Mouse (Mus musculus) monocyte, adult 5-6 weeks (primary cell): ENCODE data around the gene Zbtb24. TPM values are rescaled to one million over a fixed set of nuclear protein-coding genes. Genes with fewer than 3 reads are reported as not detected.

ENCODE experiments used
- ATAC-seq: fragments of 153-309, 156-312 bp; replicated peaks from 2 replicates; pipeline ENCODE4 v1.8.0; 2017; ENCODE audit warnings: mild to moderate bottlenecking; ENCODE audit not compliant: low TSS enrichment, insufficient number of reproducible peaks, severe bottlenecking, poor library complexity, low FRiP score
- total RNA-seq: library from RNA; stranded (forward); fragments of 200-1000, 200-491, 200-594 nt; gene quantifications from 3 replicates; pipeline ENCODE4 v1.2.3, GENCODE M21; 2017

Gene Zbtb24
- total RNA-seq, 1 experiment from 2014 or later, result 36.0 TPM

DNA sequence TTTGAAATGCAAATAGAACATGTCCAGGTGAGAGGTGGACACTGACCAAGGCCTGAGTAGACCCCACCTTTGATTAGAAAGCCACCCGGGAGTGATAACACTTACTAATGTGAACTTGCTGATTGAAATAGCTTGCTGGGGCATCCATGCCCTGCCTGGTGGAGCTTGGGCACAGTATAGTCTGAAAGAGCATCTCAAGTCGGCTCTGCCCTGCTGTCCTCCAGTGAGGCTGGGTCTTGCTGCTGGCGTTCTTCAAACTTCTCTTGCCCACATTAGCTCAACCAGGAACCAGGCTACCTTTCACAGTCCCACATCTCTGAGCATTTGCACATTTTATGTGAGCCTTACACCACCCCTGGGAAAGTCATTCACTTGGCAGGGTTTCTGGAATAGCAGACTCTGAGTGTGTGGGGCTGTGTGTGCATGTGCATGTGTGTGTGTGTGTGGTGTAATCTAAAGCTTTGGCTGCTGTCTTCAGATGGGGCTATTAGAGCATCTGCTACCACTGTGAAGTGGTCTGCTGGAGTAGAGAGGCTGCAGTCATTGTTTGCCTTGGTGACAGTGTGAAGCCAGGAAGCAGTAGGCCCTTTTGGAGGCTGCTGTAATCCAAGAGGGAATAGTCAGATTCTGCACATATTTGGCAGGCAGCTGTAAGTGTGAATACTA lies 11.0 kb downstream of the Zbtb24 start:
- no peak for ATAC-seq

DNA sequence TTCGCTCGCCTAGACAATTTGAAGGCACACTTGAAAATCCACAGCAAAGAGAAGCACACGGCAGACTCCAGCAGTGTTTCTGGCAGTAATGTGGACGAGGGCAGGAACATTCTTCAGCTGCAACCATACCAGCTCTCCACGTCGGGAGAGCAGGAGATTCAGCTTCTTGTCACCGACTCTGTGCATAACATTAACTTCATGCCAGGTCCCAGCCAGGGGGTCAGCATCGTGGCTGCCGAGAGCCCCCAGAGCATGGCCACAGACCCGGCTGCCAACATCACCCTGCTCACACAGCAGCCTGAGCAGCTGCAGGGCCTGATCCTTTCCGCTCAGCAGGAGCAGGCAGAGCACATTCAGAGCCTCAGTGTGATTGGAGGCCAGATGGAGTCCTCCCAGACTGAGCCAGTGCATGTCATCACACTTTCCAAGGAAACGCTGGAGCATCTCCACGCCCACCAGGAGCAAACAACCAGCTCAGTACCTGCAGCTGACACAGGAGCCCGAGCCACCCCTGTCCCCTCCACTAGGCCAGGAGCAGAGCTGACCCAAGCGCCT lies 14.3 kb downstream of the Zbtb24 start:
- no peak for ATAC-seq

GRCm38 (mm10) chr10:41467325-41467724 lies 17.1 kb downstream of the Zbtb24 start:
- no peak for ATAC-seq

GRCm38 (mm10) chr10:41470693-41471092 lies 20.5 kb downstream of the Zbtb24 start:
- ATAC-seq, result no peak

GRCm38 (mm10) chr10:41472534-41472933 lies 22.4 kb downstream of the Zbtb24 start:
- no peak for ATAC-seq

DNA sequence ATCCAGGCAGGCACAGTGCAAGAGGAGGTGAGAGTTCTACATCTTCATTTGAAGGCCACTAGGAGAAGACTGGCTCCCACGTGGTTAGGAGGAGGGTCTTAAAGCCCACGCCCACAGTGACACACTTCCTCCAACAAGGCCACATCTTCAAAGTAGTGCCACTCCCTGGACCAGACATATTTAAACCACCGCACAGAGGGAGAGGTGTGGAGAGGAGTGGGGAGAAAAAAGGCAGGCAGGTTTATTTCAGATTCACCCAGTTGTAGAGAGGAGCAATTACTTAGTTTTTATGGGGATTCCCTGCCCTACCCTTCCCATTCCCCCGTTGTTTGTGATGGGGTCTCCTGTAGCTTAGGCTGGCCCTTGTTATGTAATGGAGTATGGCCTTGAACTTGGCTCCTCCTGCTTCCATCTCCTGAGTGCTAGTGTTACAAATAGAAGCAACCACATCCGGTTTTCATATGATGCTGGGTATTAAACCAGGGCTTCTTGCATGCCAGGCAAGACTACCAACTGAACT lies 22.8 kb downstream of the Zbtb24 start:
- ATAC-seq, result no peak

GRCm38 (mm10) chr10:41473782-41474468 lies 23.7 kb downstream of the Zbtb24 start:
- peak; percentile 41 for ATAC-seq

GRCm38 (mm10) chr10:41474981-41475391 lies 24.8 kb downstream of the Zbtb24 start:
- no peak for ATAC-seq

DNA sequence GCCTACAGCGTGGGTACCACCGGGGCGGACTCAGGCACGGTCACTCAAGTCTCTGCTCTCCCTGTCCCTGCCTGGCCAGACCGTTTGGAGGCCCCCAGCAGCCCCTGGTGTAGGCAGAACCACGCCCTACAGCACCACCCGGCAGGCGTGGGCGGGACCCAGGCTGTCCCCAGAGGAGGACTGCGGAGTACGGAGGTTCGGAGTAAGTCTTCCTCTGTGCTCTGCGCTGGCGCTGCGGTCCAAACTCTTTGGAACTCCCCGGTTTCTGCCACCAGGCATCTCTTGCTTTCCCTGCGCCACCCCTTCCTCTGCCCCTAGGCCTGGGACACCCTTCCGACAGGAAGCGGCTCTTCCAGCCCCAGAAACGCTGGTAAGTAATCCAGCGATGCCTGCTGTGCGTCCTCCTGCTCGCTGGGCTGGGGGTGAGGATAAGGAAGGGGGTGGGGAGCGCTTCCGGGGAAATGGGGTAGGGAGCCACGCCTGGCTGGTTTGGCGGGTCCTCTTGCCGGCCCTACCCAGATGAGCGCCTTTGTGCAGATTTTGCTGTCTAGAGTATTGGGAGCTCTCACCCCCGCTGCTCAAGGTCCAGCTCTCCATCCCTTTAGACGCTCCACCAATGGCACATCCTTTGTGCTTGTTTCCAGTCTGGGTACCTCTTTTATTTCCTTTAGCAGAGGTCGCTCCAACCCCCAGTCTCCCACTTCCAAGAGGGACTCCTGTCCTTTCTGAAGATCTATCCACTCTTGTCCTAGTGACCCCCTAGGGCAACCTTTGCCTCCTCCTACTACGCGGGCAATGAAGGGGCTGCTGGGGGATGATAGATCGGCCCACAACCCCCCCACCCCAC lies 26.2 kb downstream of the Zbtb24 start, which contains the start of gene Mical1:
Gene Mical1, plus strand, starts transcription at position 144 of the 847 bp plus-strand sequence.
- ATAC-seq, result peak; percentile 20; the same call in 1 of the 2 replicates

DNA sequence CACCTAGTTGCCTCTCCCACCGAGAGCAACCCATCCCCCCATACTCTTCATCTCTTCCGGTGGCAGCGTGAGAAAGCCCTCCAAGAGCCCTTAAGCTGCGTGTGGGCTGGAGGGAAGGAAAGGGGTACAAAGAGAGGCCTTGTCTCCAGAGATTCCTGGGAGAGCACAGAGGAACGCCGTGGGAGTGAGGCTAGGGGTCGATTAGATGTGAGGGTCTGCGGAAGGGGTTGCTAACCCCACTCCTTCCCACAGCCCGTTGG lies 26.8 kb downstream of the Zbtb24 start:
- no peak for ATAC-seq

DNA sequence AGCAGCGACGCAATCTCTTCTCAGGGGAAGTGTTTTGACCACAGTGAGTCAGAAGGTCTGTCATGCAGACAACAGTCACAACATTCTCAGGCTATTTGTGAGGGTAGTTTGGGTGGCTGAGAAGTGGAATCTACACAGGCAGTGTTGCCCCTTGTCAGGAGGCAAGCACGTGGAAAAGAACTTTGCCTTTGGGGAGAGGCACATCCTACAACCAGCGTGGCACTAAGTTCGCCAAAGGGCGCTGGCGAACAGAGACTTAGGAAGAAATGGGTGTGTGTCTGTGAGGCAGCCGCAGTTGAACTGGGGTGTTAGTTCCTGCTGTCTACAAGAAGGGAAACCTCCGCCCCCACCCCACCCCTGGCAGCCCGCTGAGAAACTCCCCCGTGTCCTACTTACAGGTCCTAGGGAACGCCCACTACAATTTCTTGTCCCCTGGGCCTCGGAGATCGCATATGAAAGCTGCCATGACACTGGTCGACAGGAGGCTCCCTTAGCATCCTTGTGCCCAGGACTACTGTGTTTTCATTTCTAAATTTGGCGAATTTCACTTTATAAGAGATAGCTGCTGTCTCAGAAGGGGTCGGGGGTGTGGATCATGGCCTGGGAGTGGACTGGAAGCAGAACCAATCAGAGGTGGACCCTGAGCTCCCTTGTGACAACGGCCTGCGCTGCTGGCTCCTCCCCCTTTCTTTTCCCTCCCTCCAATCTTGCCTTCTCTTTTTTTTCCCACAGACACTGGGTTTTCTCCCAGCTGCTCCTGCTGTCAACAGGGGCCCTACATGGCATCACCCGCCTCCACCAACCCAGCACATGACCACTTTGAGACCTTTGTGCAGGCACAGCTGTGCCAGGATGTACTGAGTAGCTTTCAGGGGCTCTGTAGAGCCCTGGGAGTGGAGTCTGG lies 27.3 kb downstream of the Zbtb24 start:
- peak; percentile 54 for ATAC-seq

- no peak for ATAC-seq
Measured at GRCm38 (mm10) chr10:41479961-41480360, 29.8 kb downstream of the Zbtb24 start.

DNA sequence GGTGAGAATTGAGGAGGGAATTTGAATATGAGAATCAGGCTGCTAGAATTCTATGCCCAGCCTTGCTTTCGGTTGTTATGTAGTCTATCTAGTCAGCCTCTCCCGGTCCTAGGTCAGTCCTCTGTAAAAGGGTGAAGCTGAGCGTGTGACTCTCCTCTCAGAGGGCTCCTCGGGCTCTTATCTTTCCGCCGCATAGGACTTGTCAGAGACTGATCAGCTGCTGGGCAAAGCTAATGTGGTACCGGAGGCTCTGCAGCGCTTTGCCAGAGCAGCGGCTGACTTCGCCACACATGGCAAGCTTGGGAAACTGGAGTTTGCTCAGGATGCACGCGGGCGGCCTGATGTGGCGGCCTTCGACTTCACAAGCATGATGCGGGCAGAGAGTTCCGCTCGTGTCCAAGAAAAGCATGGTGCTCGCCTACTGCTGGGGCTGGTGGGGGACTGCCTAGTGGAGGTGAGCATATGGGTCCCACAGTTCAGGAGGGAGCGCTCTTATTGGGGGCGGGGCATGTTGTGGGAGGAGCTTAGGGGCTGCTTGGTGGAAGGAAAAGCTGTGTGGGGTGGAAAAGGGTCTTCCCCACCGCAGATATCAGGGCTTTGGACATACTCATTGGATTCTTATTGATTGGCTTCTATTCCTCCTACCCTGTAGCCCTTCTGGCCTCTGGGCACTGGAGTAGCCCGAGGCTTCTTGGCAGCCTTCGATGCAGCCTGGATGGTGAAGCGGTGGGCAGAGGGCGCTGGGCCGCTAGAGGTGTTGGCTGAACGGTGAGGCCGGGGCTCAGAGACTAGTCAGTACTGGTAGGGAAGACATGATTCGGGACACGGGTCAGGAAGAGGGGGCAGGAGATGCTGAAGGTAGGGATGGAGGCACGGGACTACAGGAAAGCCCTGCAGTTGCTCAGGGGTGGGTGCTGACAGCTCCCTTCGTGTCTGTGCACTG lies 31.0 kb downstream of the Zbtb24 start:
- ATAC-seq, result no peak

GRCm38 (mm10) chr10:41482446-41482845 lies 32.3 kb downstream of the Zbtb24 start:
- no peak for ATAC-seq

DNA sequence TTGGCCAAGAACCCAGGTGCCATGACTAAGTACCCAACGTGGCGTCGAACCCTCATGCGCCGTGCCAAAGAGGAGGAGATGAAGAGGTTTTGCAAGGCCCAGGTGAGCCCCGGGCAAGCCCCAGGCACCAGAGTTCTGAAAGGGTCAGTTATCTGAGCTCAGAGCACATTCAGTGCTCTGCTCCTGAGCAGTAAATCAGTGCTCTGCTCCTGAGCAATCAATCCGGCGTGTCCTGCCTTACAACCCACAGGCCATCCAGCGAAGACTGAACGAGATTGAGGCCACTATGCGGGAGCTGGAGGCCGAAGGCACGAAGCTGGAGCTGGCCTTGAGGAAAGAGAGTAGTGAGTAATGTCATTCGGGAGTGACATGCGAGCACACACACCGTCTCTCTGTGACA lies 35.6 kb downstream of the Zbtb24 start:
- no peak for ATAC-seq

- no peak for ATAC-seq
Measured at GRCm38 (mm10) chr10:41486506-41487170, 36.5 kb downstream of the Zbtb24 start.

- no peak for ATAC-seq
Measured at GRCm38 (mm10) chr10:41488877-41489276, 38.7 kb downstream of the Zbtb24 start.
